Mouse (Mus musculus): ENCODE measurements around the gene Gbe1.

DNA sequence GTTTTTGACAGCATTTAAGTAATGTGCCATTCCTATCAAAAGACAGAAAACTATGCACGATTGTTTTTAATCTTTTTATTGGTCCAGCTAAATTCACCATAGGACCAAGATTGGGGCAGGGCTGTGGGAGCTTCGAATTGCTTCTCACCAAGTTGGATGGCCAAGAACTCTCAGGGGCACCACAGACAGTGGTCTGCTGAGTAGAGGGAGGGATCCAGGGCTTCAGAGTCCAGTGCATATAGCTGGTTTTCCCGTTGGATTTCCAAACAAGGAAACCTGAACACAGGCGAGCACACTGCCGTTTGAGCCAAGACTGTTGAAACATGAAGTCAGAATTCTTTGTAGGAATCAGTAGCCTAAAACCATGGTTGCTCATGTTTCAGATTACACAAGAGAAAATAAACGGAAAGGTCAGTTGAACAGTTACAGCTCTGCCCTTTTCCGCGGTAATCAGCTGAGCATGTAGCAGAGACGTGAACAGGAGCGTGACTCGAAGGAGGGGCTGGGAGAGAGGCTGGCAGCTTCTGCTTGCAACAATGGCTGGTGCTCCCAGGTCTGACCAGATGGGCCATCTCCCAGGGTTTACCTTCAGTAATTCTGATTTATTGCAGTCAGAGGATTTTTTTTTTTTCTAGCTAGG, 38.0 kb downstream of the Gbe1 start:
- TF ChIP-seq MAFK (IDR thresholded peaks at IDR 0.05; ENCODE audit: insufficient read depth, low read depth, low read length) (no peak), HCFC1 (IDR thresholded peaks at IDR 0.05; ENCODE audit: borderline replicate concordance, insufficient read depth, low read length) (no peak), CHD2 (IDR thresholded peaks at IDR 0.05; ENCODE audit: low read depth, low read length) (no peak), ZNF384 (IDR thresholded peaks at IDR 0.05; ENCODE audit: low read depth, low read length) (no peak)
